Mouse (Mus musculus) midbrain, embryonic 15.5 days (tissue): ENCODE data around the gene Olfr549. TPM values are rescaled to one million over a fixed set of nuclear protein-coding genes. Genes with fewer than 3 reads are reported as not detected.

Experiments used
- polyA plus RNA-seq: library from polyadenylated mRNA; unstranded; fragments of >200 nt; fragmentation: Nextera tagmentation; extraction: Ambion mirVana; gene quantifications from 2 replicates; pipeline ENCODE4 v1.2.1, GENCODE M21; 2015

Olfr549 gene
- polyA plus RNA-seq, 1 experiment from 2014 or later: not detected

Other genes starting within 250 kb of the Olfr549 start
- gene Rrm1, start 108.2 kb upstream of the Olfr549 start, polyA plus RNA-seq: 44.7 and 48.9 TPM in 2 replicates
- 0.60 and 0.93 TPM in 2 replicates for gene Olfr543, start 68.2 kb upstream of the Olfr549 start, polyA plus RNA-seq
- 0.09 and 0.11 TPM in 2 replicates for gene Olfr544, start 61.6 kb upstream of the Olfr549 start, polyA plus RNA-seq
- 0.30 and 0.38 TPM in 2 replicates for gene Olfr545, start 50.3 kb upstream of the Olfr549 start, polyA plus RNA-seq
- not detected in 2 replicates for gene Olfr547, start 15.1 kb upstream of the Olfr549 start, polyA plus RNA-seq
- gene Olfr548-ps1, start 9.0 kb upstream of the Olfr549 start, polyA plus RNA-seq: not detected in 2 replicates
- 0.28 TPM in 1 of 2 replicates, not detected in the other for gene Trim21, start 15.6 kb downstream of the Olfr549 start, polyA plus RNA-seq
- not detected in 2 replicates for gene Olfr550, start 21.6 kb downstream of the Olfr549 start, polyA plus RNA-seq
- not detected in 2 replicates for gene Olfr551, start 42.0 kb downstream of the Olfr549 start, polyA plus RNA-seq
- not detected in 2 replicates for gene Olfr552, start 47.9 kb downstream of the Olfr549 start, polyA plus RNA-seq
- gene Olfr553, start 68.3 kb downstream of the Olfr549 start, polyA plus RNA-seq: not detected in 2 replicates
- not detected in 2 replicates for gene Olfr554, start 88.6 kb downstream of the Olfr549 start, polyA plus RNA-seq
- not detected in 2 replicates for gene Olfr555, start 109.0 kb downstream of the Olfr549 start, polyA plus RNA-seq
- gene Olfr556, start 115.0 kb downstream of the Olfr549 start, polyA plus RNA-seq: not detected in 2 replicates
- gene Trim68, start 137.5 kb downstream of the Olfr549 start, polyA plus RNA-seq: 6.2 and 8.5 TPM in 2 replicates
- gene Olfr557, start 146.0 kb downstream of the Olfr549 start, polyA plus RNA-seq: not detected in 2 replicates
- 0.05 TPM in 1 of 2 replicates, not detected in the other for gene Olfr558, start 152.3 kb downstream of the Olfr549 start, polyA plus RNA-seq
- gene Olfr33, start 169.2 kb downstream of the Olfr549 start, polyA plus RNA-seq: not detected in 2 replicates
- not detected in 2 replicates for gene Olfr559, start 177.6 kb downstream of the Olfr549 start, polyA plus RNA-seq
- gene Olfr560, start 209.5 kb downstream of the Olfr549 start, polyA plus RNA-seq: not detected in 2 replicates
- gene Olfr78, start 209.6 kb downstream of the Olfr549 start, polyA plus RNA-seq: 0.09 TPM in 1 of 2 replicates, not detected in the other
- not detected in 2 replicates for gene Olfr561, start 221.4 kb downstream of the Olfr549 start, polyA plus RNA-seq